ENCODE assay signal across 5 mouse cellular contexts in the genomic region with DNA sequence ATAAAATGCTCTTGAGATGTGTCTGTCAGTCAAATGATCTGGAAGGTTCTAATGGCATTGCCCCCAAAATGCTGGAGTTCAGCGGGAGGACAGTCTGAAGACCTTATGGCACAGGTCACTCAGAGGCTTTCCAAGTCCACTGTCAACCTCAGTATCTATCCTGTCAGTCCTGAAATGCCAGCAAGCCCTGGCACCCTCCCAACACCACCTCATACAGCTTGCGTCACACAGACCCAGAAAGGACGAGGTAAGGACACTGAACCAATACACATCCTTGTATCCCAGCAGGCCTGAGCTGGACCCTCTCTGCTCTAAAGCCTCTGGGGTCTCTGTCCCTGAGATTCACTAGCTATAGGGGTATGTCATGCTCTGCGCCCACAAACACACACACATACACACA.
"Had no signal": no experiment of that assay in that cellular context is flagged by ENCODE, and none has a peak within 500 bp of the region (broad histone marks: within the 10 kb centered on the region; RNA-seq: fewer than 3 reads in every experiment).

No protein-coding gene starts in this region.

- DNase-seq: kidney, postnatal 10 days; kidney, postnatal 4 days; lung, postnatal 14 days; right cerebral cortex, postnatal 14 days; thymus, postnatal 4 days had no signal
